Mouse (Mus musculus): Measurements from ENCODE around the gene Majin. TPM values are rescaled to one million over a fixed set of nuclear protein-coding genes. Genes with fewer than 3 reads are reported as not detected.

Majin gene
- not detected for total RNA-seq (2023)

DNA sequence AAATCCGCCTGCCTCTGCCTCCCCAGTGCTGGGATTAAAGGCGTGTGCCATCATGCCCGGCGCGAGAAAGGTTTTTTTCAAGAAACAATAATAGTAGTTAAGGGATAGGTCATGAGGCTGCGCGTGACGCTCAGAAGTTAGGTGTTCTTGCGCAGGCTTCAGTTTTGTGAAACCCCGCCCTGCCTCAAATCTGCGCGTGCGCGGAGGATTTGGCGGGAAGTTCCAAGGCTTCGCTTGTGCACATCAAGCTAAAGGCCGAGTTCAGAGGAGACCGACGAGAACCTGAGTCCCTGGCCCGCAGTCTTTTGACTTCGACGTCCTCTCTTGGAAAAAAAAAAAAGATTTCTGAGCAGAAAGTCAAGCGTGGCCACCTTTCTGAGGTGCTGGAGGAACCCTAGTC, at the start of gene Majin:
TSS of gene Majin (plus strand) at position 258 of the 400 bp plus-strand sequence.

DNA sequence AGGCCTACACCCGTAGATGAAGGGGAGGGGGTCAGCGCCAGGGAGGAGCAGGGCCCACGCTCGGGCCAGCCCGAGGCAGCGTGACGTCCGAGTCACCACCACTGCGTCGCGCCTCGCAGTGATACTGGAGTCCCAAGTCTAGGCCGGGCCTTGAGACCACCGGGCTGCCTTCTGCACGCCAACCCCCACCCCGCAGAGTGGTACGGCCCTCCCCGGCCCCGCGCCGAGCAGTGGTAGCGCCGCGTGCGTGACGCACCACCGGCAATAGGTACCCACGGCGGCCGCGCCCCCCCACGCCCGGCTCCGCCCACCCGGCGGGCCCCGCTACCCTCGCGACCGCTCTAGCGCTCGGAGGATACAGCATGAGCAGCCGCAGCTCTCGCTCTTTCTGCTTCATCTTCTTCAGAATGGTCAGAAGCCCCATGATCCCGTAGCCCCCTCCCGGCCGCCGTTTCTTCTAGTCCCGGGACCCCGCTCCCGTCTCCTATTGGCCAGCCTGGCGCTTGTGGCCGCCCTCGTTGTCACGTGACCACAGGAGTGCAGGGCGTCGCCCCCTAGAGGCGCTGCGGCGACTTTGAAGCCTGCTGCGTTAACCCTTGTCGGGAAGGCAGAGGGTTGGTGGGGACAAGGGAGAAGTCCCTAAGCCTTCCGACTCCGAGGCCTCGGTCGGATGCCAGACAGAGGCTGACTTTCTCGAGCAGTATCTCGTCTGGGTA, 43.4 kb upstream of the Majin start, which contains the start of gene Batf2:
TSS of gene Batf2 (plus strand) at position 306 of the 716 bp plus-strand sequence.

DNA sequence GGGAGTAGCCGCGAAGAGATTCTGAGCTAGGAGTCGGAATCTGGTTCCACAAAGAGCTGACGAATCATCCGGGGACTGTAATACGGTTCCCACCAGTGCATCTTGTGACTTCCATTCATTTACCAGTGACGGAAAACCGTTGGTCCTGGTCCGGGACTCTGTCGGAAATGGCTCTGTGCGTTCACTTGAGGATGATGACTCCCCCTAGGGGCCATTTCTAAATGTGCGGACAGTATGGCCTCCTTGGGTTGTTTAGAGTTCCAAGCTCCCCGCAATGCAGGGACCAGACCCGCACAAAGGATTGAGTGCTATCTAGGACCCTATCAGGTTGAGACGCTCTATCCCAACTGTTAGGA, 42.8 kb upstream of the Majin start, which contains the start of gene Arl2:
TSS of gene Arl2 (minus strand) at position 155 of the 356 bp plus-strand sequence.

DNA sequence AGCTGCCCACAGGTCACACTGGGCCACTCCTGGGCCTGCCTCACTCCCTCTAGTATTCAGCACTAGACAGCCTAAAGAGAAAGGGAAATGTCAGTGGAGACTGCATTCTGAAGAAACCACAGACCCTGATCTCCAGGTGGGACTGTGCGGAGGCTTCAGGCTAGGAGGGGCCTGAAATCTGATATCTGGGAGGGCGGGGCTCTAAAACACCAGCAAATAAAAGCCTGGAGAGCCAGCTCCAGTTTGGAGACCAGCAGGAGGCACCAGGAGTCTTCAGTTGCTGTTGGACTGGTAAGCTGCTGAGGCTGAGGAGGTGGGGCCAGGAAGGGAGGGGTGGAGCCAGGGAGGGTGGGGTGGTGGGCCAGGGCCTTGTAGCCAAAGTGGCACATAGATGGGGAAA, 41.9 kb downstream of the Majin start, which contains the start of gene Gpha2:
TSS of gene Gpha2 (plus strand) at position 246 of the 400 bp plus-strand sequence.

DNA sequence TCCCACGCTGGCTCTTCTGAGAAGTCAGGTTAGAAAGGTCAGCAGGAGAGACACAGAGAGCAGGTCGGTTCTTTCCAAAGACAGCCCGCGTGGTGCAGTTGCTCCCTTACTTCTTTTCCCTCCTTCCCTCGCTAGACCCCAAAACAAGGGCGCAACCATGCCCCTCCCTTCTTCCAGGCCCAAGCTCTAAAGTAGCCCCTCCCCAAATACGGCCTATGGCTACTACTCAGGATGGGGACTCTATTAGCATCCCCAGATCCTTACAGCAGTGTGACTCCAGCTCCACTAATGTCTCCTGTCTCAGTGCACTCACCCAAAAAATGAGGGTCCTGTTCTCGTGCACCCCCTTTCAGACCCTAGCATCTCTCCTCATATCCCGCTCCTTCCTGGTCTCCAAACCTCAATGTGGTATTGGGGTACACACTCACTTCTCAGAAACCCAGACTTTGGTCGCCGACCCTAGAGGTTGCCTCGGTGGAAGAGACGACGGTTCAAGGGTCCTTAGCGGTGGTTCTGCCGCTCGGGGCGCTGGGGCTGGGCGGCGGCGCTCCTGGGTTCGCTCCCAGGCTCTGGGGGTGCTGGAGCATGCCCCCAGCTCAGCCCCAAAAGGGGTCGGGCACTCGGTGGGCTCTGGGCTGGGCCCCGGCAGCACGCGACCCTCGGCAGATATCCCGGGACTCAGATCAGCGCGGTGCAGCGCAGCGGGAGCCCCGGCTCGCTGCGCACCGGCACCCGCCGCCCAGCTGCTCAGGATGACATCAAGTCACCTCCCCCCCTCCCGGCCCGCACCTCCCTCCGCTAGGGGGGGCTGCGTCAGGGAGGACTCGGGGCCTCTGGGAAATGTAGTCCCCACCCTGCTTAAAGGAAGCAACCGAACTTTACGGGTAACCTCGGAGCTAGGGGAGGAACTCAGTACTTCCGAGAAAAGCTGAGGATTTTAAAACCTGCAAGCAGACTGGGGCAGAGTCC, 51.2 kb downstream of the Majin start, which contains the start of gene Ppp2r5b:
TSS of gene Ppp2r5b (minus strand) at position 789 of the 969 bp plus-strand sequence.

DNA sequence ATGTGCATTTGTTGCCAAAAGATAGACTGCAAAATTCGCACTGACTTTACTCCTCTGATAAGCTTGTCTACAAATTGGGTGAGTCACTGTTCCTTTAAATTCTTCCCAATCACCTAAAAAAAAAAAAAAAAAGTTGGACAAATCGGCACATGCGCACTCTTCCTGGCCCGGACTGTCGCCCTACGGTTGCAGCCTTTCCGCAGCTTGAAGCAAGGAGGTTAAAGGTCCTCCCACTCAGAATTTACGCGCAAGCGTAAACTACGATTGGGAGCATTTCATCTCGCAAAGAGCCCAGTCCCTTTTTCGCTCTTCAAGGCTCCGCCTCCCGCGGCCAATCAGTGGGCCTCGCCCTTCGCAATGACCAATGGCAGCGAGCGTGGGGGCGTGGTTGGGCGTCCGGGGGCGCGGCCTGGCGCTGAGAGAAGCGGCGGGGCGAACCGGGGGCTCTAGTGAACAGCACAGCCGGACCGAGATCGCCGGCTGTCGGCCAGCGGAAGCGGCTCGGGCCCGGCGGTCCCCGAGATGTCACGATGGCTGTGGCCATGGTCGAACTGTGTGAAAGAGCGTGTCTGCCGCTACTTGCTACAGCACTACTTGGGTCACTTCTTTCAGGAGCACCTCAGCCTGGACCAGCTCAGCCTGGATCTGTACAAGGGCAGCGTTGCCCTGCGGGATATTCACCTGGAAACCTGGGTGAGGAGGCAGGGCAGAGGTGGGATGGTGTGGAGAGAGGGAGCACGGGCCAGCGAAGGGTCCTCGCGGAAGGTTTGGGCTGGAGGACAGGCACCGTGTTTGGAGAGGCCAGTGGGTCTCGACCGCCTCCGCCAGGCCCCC, 57.3 kb downstream of the Majin start, which contains the start of gene Atg2a:
TSS of gene Atg2a (plus strand) at position 395 of the 834 bp plus-strand sequence.

Other genes starting within 250 kb of the Majin start
- gene Pola2, start 220.2 kb upstream of the Majin start, total RNA-seq (2023): 60.3 TPM
- not detected for gene Slc22a20, start 198.2 kb upstream of the Majin start, total RNA-seq (2023)
- gene Capn1, start 168.5 kb upstream of the Majin start, total RNA-seq (2023): 129 TPM
- 56.5 TPM for gene Syvn1, start 137.8 kb upstream of the Majin start, total RNA-seq (2023)
- gene Mrpl49, start 126.6 kb upstream of the Majin start, total RNA-seq (2023): 21.1 TPM
- 3,183 TPM for gene Fau, start 126.5 kb upstream of the Majin start, total RNA-seq (2023)
- 15.9 TPM for gene Znhit2, start 123.2 kb upstream of the Majin start, total RNA-seq (2023)
- 18.6 TPM for gene Tm7sf2, start 116.0 kb upstream of the Majin start, total RNA-seq (2023)
- 112 TPM for gene Vps51, start 107.2 kb upstream of the Majin start, total RNA-seq (2023)
- gene Tmem262, start 104.4 kb upstream of the Majin start, total RNA-seq (2023): not detected
- gene Gm28374, start 102.1 kb upstream of the Majin start, total RNA-seq (2023): 1.7 TPM
- gene Zfpl1, start 99.4 kb upstream of the Majin start, total RNA-seq (2023): 62.2 TPM
- 0.95 TPM for gene Cdca5, start 99.4 kb upstream of the Majin start, total RNA-seq (2023)
- not detected for gene AC131692.1, start 90.0 kb upstream of the Majin start, total RNA-seq (2023)
- not detected for gene Naaladl1, start 78.6 kb upstream of the Majin start, total RNA-seq (2023)
- gene Sac3d1, start 65.7 kb upstream of the Majin start, total RNA-seq (2023): 13.2 TPM
- gene Snx15, start 56.1 kb upstream of the Majin start, total RNA-seq (2023): 33.3 TPM
- gene Batf2, start 43.4 kb upstream of the Majin start, total RNA-seq (2023): not detected
- 26.4 TPM for gene Arl2, start 42.8 kb upstream of the Majin start, total RNA-seq (2023)
- gene Gpha2, start 42.0 kb downstream of the Majin start, total RNA-seq (2023): not detected
- 26.0 TPM for gene Ppp2r5b, start 51.5 kb downstream of the Majin start, total RNA-seq (2023)
- 188 TPM for gene Atg2a, start 57.3 kb downstream of the Majin start, total RNA-seq (2023)
- gene Ehd1, start 92.3 kb downstream of the Majin start, total RNA-seq (2023): 24.4 TPM
- gene Cdc42bpg, start 122.1 kb downstream of the Majin start, total RNA-seq (2023): 8.2 TPM
- gene Men1, start 150.6 kb downstream of the Majin start, total RNA-seq (2023): 38.0 TPM
- gene Map4k2, start 156.7 kb downstream of the Majin start, total RNA-seq (2023): 557 TPM
- 1,089 TPM for gene Sf1, start 179.3 kb downstream of the Majin start, total RNA-seq (2023)
- 46.4 TPM for gene Pygm, start 200.0 kb downstream of the Majin start, total RNA-seq (2023)
- 934 TPM for gene Rasgrp2, start 215.0 kb downstream of the Majin start, total RNA-seq (2023)
- gene Nrxn2, start 234.3 kb downstream of the Majin start, total RNA-seq (2023): 0.38 TPM